Mouse (Mus musculus) kidney, adult 2 months (tissue): Measurements from ENCODE around the gene Csrp3.

Experiments
- CTCF ChIP-seq: fragments of 200-500 bp; conservative IDR thresholded peaks from 2 replicates; pipeline ENCODE4 v1.5.1; 2011; ENCODE audit warnings: low read depth, mild to moderate bottlenecking, control low read depth, low read length, moderate library complexity, mixed read lengths; ENCODE audit not compliant: insufficient read depth, insufficient read length
- POLR2A ChIP-seq: fragments of 200-500 bp; IDR thresholded peaks from one replicate; pipeline ENCODE4 v1.6.1; 2011; ENCODE audit warnings: low read depth, low read length, control low read depth

DNA sequence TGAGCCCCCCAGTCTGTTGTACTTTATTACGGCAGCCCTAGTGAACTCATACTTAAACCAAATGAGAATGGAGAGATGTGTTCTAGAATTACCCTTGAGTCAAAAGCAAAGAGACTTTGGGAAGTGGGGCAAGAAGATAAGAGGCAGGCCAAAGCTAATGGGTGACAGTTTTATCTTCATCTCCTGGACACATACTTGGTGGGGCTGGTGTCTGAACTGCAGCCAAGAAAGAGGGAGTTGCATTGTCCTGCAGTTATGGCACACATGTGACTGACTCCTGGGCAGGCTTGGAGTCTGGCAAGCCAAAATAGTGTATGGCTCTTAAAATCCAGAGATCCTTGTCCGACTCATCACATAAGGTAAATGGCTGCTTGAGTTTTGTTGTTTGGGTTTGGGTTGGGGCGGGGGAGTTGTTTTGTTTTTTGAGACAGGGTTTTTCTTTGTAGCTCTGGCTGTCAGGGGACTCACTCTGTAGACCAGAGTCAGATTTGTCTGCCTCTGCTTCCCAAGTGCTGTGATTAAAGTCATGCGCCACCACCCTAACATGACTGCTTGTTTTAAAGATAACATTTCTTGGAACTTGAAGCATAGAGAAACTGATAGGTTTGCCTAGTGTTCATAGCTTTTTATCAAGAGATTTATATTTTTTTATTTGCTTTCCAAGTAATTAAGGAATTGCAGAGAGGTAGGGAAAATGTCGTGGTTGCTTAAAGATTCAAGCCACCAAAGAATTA, 18.5 kb downstream of the Csrp3 start:
- no peak for TF ChIP-seq POLR2A
- TF ChIP-seq CTCF = no peak
